Mouse (Mus musculus) left cerebral cortex, postnatal 10 days (tissue): ENCODE measurements at regions not wholly inside any gene's neighbourhood (a gene's known extent, or its start where the extent isn't known, plus 50 kb on each side); places are given as distances from the start of the nearest gene placed in this dataset.

Source experiments
- DNase-seq, 2 experiments: peaks; one replicate each; pipeline ENCODE4 v3.0.0; 2021 to 2022; ENCODE audit warnings: low spot score in 2 of 2, mixed read lengths in 1 of 2; ENCODE audit errors: extremely low spot score in 1 of 2
- intact Hi-C: fragments of 180-260 bp; cut with DNase I; formaldehyde crosslinking; loops from one replicate; pipeline ENCODE4 v1.15.1; 2025

DNA sequence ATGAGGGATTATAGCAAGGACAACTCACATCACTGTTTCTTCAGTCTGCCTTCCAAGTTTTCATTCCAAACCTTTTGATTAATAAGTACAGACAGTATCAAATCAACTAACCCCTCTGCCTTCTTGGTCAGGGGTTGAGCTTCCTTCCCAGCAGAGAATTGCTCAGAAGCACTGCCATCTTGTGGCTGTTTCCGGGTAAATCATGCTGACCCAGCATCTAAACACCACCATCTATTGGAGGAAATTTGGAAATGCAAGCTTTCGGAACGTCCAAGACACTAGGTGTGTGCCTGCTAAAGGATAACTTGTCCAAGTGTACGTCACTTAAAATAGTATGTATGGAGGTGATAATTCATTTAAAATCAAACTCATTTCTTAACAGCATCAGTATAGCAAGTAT lies 231.7 kb upstream of the Ank start:
- intact Hi-C loops: loop anchor here (5.0 to 10.0 kb wide), 2 partner anchors 592 to 760 kb away; no protein-coding TSS in a partner anchor
- peak; percentile 35 to 47 for DNase-seq

DNA sequence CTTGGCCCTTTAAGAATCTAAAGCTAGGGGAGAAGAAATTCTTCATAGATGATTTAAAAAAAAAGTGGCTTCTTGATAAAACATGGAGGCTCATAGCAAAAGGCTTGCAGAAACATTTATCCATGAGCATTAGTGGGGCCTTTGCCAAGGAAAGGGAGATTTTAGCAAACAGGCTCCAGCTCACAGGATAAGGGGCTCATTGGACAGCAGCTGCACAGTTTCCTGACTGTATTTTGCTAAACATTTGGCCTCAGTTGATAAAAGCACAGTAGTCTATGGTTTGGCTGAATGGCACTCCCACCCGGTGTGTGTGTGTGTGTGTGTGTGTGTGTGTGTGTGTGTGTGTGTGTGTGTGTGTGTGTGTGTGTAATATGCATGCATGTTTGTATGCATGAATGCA lies 228.2 kb upstream of the Ank start:
- DNase-seq: no peak
- intact Hi-C loops: loop anchor here (10.0 kb wide), 1 partner anchor 764 kb away; no protein-coding TSS in a partner anchor

DNA sequence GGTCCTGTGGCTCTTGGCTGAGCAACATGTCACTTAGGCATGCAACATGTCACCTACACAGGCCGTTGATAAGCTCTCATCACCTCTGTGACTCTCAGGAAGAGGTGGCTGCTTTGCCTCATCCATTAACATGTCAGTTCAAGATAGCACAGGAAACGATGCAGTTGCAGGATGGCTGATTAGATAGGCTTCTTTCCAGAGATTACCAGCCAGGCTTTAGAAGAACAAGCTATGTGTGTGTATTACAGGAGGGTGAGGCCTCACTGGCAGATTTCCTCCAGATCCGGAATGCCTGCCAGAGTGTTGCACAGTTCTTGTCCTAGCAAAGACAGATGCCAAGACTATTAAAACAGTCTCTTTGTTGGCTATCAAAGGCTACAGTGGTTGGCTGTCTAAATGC lies 220.2 kb upstream of the Ank start:
- intact Hi-C loops: no loop called here
- no peak for DNase-seq

DNA sequence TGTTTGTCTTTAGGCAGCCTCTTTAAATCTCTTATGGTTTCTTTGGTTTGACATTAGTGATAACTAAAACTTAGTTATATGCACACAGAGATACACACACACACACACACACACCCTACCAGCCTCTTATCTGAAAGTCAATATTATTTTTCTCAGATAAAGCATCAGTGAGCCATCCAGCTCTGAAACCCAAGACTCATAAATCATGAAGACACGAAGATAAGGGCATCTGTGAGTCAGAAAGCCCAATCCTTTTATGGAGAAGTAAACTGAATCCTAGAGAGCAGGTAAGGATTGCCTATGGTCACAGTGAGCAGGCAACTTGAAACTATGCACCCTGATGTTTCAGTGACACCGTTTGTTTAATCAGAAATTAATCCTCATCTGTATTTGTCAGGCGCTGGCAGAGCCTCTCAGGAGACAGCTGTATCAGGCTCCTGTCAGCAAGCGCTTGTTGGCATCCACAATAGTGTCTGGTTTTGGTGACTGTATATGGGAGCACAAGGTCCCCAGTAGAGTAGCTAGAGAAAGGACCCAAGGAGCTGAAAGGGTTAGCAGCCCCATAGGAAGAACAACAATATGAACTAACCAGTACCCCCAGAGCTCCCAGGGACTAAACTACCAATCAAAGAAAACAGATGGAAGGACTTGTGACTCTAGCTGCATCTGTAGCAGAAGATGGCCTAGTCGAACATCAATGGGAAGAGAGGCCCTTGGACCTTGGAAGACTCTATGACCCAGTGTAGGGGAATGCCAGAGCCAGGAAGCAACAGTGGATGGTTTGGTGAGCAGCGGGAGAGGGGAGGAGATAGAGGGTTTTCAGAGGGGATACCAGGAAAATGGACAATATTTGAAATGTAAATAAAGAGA lies 207.3 kb upstream of the Ank start:
- DNase-seq: no peak
- intact Hi-C loops: no loop called here

DNA sequence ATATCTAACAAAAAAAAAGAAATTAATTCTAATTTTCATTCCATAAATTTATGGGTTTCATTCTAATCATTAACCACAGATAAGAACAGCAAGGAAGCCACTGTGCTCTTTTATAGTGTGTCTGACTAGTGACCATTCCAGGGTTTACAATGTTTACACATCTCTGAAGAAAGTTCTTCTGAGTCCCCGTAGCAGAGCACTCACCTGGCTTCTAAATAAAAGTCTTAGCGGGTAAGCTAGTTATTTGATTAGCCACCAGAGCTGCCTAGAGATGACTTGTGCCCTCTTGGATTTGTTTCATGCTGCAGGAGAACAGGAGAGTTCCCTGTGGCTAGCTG lies 206.7 kb upstream of the Ank start:
- intact Hi-C loops: no loop called here
- DNase-seq: no peak

DNA sequence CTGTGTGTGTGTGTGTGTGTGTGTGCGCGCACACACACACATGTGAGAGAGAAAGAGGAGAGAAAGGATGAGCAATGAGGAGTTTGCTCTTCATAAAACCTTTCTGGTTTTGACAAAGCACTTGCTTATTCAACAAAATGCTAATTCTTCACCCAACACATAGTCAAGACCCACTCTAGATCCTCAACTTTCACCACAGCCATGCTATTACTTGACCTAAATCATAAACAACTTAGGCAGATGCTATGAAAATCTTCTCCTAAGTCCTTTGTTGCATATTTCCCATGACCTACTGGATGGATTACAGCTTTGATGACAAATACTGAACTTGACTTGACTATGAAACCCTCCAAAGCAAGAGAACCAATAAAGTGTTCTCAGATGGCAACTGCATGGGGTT lies 196.3 kb upstream of the Ank start:
- intact Hi-C loops: no loop called here
- no peak for DNase-seq

DNA sequence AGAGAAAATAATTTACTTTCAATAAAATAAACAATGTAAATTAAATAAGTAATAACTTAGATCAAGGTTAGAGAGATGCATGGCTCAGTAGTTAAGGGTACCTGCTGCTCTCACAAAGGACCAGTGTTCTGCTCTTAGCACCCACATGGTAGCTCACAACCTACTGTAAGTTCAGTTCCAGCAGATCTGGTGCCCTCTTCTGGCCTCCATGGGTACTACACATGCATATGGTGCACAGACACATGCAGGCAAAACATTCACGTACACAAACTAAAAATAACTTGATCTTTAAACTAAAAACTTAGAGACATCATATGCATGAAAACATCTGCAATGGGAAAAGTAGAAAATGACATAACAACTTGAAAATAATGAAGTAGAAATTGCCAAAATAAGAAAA lies 184.2 kb upstream of the Ank start:
- intact Hi-C loops: no loop called here

DNA sequence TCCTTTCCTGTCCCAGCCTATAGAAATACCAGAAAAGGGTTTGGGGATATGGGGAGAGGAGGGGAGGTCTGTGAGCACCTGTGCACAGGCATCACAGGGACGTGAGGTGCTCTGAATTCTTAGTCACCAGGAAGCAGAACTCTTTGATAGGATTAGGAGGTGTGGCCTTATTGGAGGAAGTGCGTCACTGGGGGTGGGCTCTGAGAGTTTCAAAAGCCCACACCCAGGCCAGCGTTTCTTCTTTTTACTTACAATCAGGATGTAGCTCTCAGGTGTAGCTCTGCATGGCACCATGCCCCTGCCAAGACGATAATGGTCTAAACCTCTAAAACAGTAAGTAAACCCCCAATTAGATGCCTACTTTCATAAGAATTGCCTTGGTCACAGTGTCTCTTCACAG lies 162.6 kb upstream of the Ank start:
- DNase-seq: no peak
- intact Hi-C loops: no loop called here

More for the DNA sequence above, 184.2 kb upstream of the Ank start:
- no peak for DNase-seq

DNA sequence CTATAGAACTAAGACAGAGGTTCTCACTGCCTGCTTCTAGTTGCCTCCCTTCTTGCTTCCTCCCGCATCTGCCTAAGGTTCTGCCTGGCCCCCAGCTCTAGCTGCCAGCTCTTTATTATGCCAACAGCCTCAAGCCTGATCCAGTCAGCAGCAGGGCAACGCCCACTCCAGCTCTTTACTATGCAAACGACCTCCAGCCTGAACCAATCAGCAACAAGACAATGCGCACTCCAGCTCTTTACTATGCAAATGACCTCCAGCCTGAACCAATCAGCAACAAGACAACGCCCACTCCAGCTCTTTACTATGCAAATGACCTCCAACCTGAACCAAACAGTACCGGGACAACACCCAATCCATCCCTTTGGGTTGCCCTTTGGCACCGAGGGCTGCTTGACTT lies 162.2 kb upstream of the Ank start:
- intact Hi-C loops: no loop called here
- DNase-seq: no peak

DNA sequence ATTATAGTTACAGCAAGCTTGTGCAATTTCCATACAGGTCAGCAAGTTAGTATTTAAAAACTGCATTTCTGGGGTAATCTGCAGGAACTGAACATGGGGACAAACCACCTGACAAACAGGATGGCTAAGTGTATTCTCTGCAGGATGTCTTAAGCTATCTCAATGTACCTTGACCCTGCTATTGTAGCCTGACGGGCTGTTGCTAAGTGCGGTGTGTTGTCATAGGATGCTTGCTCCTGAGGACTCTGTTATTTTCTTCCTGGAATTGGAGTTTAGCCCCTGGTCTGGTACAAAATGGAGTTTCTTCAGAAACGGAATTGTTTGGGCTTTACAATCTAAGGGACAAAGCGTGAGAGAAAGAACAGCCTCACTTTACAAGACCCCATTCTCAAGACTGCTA lies 161.4 kb upstream of the Ank start:
- intact Hi-C loops: no loop called here

DNA sequence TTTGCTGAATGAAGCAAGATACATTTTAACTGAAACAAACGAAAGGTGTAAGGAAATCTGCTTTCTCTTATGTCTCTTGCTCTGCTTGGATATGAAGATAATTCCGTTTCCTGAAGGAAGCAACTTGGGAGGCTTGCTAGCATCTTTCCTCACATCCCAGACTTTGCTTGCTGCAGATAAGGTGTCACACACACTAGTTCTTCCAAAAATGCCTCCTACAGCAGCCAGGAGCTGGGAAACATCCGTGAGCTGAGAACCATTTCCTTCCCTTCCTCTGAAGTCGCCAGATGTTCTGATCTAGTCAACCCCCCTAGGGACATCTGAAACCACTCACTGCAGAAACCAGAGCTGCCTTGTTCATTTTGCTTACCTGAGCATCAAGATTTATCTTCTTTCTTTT lies 157.8 kb upstream of the Ank start:
- no peak for DNase-seq
- intact Hi-C loops: no loop called here

More for the DNA sequence above, 161.4 kb upstream of the Ank start:
- DNase-seq: no peak

DNA sequence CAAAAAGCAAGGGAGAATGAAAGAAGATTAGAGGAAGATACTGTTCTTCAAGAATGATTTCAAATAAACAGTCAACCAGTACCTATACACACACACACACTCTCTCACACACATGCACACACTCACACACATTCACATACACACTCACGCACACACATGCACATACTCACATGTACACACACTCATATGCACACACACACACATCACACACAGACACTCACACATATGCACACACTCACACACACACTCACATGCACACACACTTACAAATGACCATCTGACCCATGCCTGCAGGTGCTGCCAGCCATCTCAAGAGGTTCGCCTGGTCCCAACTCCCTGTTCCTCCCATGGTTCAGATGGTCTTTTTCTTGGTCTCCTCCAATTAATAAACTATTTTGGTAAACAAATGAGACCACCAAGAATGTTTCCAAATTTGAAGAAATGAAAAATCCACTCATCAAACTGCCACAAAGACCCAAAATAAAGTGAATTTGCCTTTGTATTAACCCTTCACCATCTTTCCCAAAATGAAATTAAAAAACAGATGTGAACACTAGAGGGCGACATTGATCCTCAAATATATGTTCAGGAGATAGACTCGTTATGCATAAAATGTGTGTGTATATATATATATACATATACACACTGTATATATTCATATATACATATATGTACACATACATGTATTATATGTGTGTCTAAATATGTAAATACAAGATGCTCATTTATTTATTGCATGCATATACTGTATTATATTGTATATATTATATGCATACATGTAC lies 150.3 kb upstream of the Ank start:
- peak in 1 of 2 experiments; percentile 42 for DNase-seq
- intact Hi-C loops: loop anchor here (5.0 to 10.0 kb wide), 3 partner anchors 266 to 399 kb away; no protein-coding TSS in a partner anchor

DNA sequence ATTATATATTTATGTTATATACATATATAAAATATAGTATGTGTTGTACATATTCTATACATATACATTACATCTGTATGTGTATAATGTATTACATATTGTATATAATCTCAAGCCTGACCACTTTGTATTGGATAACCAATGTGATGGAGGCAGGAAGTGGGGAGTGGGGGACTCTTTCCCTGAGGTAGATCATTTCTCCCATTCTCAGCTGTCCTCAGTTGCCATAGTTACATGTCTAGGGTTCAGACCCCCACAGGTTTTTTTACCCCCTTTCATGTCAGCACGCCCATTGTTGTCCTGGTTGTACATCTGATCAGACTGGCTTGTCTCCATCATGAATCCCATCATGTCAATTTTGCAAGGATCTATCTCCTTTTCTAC lies 149.7 kb upstream of the Ank start:
- DNase-seq: no peak
- intact Hi-C loops: loop anchor here (5.0 to 10.0 kb wide), 3 partner anchors 266 to 398 kb away; no protein-coding TSS in a partner anchor

DNA sequence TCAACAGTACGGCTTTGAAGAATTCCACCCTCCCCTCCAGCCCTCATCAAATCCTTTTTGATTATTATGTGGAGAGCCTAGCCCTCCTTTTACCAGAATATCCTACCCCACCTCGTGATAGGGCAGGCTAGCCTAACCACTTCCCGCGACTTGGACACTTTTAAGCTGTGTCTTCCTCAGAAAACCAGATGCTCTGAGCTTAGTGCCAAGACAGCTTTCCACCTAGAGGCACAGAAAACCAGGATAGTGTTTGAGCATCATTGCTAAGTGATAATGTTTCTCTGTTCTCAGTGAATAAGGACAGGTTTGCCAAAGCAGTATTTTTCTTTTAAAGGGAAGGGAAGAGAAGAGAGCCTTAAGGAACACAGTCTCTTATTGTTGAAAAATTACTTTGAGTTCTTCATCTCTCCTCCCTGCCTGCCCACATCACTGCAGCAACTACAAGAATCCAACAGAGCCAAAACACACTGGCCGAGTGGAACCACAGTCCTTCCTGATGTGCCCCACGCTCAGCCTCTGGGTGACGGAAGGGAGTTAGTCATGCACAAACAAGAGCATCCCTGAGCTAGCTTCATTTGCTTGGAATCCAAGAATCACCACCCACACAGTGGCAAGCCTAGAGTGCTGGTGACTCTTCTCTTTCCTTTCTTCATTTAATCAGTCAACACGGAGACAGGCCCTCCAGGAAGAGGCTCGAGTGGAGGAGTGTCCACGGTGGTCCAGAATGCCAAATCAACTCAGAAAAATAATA lies 144.4 kb upstream of the Ank start:
- intact Hi-C loops: no loop called here
- no peak for DNase-seq

DNA sequence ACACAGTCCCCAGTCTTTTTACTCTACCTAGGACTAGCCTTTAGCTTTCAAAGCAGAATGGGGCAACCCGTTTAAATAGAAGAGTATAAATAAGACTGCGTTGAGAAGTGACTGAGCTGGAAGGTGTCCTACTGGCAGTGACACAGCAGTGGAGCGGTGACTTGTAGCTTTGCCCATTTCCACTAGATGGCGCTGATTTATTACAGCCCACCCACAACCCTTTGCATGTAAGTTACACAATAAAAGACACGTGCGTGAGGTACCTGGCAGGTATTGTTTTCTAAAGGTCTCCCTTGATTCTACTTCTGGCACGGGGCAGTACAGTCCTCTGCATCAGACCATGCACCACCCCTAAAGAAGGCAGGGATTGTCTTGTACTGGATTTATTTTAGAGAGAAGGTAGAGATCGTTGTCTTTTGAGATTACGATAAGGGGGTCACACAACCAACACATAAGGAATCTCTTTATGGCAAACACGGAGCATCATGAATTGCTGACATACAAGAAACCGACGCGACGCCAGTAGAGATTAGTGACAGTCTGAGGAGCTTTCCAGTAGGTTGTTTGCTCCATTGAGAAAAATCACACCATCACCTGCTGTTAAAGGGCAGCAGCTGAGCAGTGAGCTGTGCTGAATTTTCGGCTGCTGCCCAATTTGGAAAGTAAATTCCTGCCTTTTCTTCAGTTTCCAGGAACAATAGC lies 140.5 kb upstream of the Ank start:
- peak; percentile 55 to 79 for DNase-seq
- intact Hi-C loops: loop anchor here (2.0 kb wide), 1 partner anchor 141 kb away; the partner anchor contains the start of gene Ank

DNA sequence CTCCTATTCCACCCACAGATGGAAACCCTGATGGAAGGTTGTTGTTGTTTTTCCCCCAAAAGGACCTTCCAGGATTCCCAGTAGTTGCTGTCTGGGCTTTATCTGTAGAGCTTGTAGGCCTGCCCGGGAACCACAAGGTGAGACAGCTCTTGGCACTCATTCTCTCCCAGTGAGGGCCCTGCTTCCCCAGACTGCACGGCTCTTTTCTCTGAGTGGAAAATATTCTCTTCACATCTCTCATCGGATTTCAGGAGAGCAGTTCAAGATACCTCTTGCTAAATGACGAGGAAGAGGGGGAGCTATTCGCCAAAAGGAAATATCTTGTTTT lies 140.0 kb upstream of the Ank start:
- intact Hi-C loops: loop anchor here (2.0 kb wide), 1 partner anchor 140 kb away; the partner anchor contains the start of gene Ank
- no peak for DNase-seq

DNA sequence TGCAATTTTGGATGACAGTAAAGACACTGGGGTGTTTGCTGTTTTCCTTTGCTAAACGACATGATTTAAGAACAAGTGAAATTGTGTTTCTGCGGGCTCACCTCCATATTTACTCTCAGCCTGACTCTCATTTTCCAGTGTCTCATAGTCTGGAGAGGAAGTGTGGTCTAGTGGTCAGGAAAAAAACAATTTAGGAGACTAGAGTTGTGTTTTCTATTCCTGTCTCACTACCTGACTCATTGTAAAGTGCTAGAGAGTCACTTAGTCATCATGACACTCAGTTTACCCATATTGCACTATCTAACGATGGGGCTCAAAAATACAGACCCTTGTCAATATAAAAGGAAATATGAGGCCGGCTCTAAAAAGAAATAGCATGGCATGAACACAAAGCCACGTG lies 138.7 kb upstream of the Ank start:
- intact Hi-C loops: loop anchor here (2.0 kb wide), 1 partner anchor 139 kb away; the partner anchor contains the start of gene Ank
- no peak for DNase-seq

DNA sequence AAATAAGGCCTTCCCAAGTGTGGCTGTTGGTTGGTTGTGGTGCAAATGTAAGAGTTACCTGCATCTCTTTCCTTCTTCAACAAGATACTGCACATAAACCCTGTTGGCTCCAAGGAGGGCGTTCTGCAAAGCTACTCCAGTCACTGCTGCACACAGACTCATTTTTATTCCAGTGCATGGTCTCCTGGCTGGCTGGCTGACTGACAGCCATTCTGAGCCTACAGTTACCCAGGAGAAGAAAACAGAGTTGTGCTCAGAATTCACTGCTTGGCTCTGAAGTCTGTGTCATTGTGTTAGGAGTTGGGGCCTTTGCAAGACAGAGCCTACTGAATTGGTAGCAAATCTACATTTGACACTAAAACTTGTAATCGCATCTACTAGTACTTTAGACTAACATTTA lies 138.0 kb upstream of the Ank start:
- intact Hi-C loops: no loop called here
- DNase-seq: no peak

DNA sequence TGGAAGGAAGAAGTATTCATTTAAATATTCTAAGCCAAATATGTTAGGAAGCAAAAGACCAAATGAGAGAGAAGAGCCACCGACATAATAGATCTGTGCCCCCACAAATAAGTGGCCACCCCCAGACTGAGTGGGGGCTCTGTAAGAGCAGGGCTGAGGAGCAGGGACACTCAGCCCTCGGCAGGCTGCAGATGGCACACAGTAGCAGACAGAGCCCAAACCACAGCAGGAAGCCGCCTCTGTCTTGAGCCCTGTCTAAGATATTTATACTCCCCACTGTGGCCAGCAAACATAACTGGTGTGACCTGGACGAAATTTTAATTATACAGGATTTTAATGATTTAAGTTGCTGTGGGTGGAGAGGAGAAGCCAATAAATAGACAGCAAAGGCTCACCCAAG lies 126.4 kb upstream of the Ank start:
- intact Hi-C loops: no loop called here
- no peak for DNase-seq
